Mouse (Mus musculus) frontal cortex, postnatal 25 days (tissue): ENCODE measurements around the gene Chd5.

ENCODE experiments used
- DNase-seq, 2 experiments: peaks; one replicate each; pipeline ENCODE4 v3.0.0; 2022; ENCODE audit warnings: low spot score in 2 of 2

Gene Chd5

DNA sequence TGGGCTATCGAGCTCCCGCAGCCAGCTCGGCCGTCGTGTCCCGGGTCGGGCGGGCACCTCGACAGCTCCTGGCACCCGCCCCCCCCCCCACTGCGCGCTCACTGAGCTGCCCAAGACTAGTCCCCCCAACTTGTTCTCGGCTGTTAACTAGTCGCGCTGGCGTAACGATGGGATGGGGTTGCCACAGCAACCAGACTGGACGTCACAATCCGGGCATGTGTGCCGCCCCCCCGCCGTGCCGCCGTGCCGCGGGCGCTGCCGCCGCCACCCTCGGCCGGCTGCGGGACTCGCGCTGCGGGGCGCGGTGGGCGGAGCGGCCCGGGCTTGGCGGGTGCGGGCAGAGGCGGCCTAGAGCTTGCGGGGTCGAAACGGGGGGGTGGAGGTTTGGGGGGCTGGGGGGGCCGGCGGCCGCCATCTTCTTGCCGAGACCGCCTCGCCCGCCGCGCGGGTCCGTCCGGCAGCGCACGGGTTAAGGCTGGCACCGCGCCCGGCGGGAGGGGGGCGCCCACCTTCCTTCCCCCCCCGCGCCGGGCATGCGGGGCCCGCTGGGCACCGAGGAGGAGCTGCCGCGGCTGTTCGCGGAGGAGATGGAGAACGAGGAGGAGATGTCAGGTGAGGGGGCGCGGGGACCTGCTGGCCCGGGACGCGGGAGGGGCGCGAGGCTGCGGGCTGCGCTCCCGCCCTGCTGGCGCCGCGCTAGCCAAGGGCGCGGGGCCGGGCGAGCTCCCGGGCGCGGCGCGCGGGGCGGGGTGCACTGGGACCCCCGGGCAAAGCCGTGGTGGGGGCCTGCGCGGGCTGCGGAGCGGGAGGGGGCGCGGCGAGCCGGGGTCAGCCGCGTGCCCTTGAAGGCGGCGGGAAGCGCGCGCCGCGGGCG is at the start of gene Chd5:
Gene Chd5 (plus strand): TSS at position 233 of the 874 bp plus-strand sequence.
- peak in 1 of 2 experiments; percentile 49 for DNase-seq

DNA sequence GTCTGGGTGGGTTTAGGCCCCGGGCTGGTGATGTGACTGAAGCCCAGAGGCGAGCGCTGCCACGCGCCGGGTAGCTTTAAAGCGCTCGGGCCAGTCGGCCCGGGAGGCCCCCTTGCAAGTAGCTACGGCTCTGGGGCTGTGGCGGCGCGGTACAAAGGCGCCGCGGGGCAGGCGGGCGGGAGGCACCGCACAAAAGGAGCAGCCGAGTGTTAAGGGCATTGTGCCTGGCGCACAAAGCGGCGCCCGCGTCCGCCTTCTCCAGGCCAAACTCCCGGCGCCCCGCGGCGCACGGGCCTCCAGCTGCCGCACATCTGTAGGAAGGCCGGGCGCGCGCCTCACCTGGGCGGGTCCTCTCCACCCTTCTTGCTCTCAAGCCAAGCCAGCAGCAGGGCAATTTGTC is 48.1 kb upstream of the Chd5 start:
- no peak for DNase-seq

DNA sequence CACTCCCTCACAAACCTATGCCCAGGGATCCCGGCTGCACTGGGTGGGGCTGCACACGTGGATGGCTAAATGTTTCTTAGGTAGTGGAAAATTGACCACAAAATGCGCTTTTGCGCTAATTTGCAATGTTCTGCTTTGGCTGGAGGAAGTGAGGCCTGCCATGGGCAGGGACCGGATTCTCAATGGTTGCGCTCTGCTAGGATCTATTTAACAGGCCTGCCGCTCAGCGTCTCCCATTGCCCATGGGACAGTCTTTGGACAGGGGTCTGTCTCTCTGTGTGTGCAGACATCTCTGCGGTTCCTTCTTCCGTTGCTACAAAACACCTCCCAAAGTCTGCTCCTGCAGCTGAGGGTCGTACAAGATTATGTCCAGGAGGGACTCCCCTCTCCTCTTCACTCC is 47.5 kb upstream of the Chd5 start:
- DNase-seq: no peak

DNA sequence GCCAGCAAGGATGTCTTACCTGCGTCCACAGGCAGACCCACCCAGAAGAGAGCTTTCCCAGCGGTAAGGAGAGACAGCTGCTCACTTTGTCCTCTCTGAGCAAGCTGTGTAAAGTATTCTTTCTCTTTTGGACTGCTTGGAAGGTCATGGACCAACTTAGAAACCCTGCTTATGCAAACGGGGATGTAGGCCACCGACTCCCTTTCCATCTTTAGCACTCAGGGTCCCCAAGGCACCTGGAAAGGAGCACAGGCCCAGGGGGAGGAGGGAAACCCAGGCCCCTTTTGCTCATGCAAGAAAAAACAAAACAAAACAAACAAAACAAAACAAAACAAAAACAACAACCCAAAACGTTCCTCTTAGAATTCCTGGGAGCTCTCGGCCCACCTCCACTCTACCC is 46.9 kb upstream of the Chd5 start, which contains the start of gene Hes3:
Gene Hes3 (minus strand): TSS at position 101 of the 400 bp plus-strand sequence.
- DNase-seq: no peak

DNA sequence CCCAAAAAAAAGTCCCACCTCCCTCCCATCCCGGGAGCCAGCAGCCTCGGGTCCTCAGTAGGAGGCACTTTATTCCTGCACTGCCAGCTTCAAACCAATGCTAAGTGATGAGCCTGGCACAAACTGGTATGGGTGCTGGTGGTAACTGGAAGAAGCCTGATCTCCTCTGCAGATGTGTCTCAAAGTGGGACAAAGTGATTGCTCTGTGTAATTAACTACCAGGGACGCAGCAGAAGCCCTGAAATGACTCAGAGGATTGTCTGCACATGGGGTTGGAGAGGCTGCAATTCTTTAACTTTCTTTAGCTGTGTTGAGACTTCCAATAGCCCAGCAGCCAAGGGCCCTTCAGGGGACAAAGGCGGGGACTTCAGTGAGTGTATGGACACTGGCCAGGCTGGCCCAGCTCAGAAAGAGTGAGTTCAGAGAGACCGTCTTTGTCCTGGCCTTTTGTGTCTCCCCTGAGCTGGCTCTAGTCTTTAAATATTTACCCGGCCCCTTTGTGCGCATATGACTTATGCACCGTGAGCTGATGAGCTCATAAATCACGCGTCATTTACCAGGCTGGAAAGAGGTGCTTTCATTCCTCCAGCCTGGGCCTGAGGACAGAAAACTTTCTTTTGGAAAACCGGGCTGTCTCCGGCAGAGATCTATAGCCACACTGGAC is 46.2 kb upstream of the Chd5 start:
- no peak for DNase-seq

DNA sequence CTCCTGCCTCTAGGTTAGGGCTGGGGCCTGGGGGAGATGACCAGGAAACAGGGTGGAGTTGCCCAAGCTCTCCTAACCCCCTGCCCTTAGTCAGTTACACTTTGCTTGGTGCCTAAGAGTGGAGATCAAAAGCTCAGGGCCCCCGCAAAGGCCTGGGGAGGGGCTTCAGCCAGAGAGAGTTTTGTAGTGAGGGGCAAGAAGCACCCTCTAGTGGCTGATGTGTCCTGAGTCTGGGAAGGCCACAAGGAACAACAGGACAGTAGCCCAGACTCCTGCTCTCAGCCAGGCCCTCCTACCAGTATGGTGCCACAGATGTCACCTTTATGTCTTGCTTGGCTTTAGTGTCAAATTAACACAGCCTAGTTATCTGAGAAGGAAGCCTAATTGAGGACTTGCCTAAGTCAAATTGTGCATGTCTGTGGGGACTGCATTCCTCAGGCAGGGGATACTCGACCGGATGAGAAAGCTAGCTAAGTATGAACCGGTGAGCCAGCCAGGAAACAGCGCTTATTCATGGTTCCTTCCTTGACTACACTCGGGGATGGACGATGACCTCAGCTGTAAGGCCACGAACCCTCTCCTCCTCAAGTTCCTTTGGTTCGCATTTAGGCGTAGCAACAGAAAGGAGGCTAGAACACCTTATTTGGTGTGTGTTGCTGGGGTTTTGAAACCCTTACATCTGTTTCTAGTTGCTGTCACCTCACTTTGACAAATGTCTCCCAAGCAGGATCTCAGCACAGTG is 44.1 kb upstream of the Chd5 start:
- no peak for DNase-seq

DNA sequence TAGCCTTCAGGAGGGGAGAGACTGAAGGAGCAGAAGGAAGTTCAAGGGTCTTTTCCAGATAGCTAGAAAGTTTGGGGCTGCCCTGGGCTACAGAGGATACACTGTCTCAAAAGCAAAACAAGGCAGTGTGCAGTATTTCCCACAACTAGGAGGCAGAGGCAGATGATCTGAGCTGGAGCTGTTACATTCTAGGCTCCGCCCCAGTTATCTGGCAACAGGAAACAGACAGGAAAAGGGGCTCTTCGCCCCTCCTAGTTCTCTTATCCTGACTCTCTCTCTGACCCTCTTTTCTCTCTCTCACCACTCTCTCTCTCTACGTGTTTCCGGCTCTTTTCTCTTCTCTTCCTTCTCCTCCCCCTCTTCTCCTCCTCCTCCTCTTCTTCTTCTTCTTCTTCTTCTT is 42.5 kb upstream of the Chd5 start:
- no peak for DNase-seq

DNA sequence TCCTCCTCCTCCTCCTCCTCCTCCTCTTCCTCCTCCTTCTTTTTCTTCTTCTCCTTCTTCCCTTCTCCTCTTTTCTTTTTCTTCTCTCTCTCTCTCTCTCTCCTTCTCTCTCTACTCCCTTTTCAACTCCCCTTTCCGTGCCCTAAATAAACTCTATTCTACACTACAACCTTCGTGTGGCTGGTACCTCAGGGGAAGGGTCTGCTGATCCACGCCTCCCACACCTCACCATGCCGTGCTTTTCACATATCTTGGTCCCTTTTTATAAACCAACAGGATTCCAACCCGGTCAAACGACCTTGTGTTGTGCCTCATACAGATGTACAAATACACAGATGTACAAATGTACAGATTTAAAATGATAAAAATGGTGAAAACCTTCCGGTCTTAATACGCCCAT is 42.1 kb upstream of the Chd5 start:
- no peak for DNase-seq

DNA sequence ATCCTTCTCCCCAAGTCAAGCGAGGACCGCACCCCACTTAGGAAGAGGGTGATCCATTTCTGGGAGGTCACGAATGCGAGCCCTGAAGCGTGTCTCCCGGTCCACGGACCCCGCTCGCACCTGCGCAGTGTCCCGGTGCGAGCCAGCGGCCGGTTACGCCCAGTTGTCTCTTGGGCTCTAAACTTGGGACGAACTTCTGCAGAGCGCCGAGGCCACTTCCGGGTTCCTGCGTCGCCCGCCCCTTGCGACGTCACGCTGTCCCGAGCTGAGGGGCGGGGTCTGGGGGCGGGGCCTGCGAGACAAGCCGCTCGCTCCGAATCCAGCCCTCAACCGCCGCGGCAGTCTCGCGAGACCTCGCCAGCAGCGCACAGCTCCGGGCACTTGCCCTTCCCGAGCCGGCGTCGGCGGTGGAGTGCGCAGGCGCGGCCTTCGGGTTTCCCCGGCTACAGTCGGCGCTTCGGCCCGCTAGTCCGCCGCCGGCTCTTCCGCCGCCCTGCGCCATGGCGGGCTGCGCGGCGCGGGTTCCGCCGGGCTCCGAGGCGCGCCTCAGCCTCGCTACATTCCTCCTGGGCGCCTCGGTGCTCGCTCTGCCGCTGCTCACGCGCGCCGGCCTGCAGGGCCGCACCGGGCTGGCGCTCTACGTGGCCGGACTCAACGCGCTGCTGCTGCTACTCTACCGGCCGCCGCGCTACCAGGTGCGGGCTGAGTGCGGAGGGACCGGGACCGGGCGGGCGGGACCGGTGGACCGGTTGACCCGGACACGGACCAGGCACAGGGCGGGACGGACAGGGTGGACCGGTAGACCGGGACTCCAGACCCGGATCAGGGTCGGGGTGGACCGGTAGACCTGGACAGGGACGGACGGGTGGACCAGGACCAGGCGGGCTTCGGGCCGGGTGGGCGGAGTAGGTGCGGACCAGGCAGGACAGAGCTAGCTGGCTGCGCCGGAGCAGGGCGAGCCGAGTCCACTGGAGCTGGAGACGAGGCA is 41.3 kb upstream of the Chd5 start, which contains the start of gene Icmt:
Gene Icmt (plus strand): TSS at position 354 of the 988 bp plus-strand sequence.
- peak; percentile 97 to 98 for DNase-seq

DNA sequence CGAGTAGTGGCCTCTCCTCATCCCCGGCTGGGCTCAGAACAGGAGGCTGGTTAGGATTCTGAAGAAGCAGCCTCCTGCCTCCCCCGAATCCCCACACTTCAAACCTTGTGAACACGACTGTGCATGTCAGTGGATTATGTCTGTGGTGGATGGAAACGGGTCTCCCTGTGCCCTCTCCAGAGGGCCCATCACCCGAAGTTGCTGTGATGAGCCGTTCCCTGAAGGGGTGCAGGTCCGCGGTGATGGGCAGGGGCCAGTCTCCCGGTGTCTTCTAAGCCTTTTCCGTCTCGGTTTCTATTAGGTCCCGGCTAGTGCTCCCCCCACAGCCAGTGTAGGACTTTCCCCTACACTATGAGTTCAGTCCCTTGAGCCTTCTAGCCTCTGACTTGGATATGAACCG is 39.6 kb upstream of the Chd5 start:
- no peak for DNase-seq

DNA sequence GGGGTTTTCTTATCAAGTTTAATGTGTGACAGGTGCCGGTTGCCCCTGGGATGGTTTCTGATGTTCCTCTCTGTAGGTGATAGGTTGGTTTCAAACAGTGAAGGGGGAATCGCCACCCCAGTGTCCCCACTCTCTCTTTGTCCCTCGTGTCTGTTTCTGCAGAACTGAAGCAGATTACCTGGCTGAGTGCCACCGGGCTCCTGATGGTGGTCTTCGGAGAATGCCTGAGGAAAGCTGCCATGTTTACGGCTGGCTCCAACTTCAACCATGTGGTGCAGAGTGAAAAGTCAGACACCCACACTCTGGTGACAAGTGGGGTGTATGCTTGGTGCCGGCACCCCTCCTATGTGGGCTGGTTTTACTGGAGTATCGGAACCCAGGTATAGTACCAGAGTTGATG is 38.1 kb upstream of the Chd5 start:
- DNase-seq: no peak

DNA sequence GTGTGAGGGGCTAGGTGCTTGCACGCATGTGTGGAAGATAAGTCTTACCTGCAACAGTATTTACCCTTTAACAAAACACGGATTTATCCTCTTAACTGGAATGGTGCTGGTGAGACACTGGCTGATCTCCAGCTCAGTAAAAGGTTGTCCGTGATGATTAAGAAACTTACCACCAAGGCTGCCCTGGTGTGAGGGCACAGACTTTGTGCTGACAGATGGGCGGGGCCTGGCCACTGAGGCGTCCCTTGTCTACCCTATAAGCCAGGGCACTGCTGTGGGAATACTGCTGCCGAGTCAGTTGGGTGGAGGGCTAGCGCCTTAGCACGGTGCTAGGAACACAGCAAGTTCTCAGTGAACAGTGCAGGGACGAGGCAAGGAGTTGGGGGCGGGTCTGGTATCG is 36.4 kb upstream of the Chd5 start:
- DNase-seq: no peak

DNA sequence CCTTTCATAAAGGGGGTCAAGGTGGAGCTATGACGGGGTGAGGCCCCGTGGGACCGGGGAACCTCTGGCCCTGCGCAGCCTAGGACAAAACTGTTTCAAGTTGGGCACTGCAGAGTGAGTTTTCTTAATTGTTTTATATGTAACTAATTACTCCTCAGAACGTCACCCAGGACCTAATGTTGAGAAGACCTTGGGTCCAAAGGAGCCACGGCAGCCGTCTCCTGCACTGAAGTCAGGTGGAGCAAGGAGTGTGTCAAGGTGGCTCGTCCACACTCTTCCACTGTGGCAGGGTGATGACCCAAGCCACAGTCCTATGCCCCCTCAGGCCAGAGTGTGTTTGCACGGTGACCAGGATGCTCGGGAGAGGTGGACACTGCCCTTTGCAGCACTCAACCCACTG is 35.3 kb upstream of the Chd5 start:
- no peak for DNase-seq

DNA sequence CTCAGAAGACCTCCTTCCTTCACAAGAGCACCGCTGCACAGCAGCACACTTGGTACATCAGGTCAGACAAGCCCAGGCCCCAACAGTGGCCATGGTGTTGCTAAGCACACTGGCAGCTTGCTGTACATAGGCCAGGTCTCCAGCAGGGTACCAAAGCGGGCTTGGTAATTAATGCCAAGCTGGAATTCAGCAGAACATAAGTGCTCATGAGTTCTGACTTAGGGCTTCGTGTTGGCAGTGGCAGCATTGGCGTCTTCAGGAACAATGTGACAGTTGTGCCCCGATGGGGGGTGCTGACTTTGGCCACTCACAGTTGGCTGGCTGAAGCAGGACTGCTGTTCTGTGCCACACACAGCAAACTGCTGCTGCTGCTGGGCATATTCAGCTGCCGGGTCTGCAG is 33.8 kb upstream of the Chd5 start:
- DNase-seq: no peak

DNA sequence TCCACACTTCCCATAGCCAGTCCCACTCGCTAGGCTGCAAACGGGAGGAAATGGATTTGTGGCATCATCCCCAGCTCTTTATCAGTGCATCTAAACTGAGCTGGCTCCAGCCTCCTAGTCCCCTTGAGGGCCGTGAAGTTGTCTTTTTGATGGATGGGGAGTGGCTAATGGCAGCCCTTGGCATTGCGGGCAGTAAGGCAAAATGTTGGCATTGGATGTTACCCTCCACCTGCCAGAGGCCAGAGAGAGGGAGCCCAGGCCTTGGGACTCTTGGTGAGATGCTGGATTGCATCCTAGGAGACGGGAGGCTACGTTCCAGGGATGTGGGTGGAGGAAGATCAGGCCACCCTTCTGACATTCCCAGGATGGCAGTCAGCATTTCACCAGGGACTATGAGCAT is 32.5 kb upstream of the Chd5 start:
- no peak for DNase-seq

DNA sequence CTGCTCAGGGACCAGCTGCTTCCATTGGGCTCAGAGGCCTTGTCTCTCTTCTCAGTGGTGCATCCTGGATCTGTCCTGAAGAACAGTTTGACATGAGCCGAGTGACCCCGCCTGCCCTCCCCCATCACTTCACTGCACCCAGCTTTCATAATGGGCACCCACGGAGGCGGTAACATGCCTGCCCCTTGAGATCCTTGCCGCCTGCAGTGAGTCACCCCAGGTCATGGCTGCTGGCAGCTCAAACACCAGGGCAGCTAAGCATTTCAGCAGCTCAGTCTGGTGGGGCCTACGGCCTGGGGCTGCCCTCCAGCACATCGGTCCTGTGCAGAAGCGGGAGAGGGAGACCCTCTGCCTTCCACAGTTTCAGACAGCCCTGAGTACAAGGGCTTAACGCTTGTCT is 30.9 kb upstream of the Chd5 start:
- no peak for DNase-seq

DNA sequence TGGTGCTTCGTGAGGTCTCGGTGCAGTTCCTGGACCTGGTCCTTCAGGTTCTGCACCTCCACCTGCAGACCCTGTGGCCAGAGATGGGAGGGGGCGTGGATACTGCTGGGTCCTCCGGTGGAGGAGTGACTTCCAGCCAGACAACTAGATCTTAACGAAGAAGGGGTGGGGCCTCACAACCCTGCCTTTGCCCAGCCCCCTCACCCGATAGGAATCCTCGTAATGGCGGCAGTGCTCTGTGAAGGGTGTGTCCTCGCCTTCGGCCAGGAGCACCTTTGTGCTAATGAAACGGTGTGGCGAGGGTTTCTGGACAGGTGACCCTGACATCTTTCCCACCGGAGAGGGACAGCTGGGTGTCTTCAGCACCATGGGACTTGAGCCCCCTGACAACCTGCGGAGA is 26.3 kb upstream of the Chd5 start:
- DNase-seq: no peak

DNA sequence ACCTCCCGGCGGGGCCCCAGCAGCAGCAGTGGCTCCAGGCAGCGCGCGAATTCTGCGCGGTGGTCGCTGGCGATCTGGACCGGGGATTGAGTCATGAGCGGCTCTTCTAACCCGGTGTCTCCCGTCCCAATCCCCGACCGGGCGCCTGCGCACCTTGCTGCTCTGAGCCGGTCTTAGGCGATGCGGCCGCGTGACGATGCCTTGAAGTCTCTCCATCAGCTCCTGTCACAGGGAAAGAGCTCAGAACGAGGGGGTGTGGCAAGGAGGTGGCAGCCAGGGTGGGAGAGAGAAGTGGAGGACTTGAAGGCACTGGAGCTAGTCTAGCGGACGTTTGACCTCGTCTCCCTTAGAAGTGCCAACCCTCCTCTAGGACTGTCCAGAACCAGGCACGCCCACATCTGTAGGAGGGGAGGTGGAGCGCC is 25.2 kb upstream of the Chd5 start:
- no peak for DNase-seq

DNA sequence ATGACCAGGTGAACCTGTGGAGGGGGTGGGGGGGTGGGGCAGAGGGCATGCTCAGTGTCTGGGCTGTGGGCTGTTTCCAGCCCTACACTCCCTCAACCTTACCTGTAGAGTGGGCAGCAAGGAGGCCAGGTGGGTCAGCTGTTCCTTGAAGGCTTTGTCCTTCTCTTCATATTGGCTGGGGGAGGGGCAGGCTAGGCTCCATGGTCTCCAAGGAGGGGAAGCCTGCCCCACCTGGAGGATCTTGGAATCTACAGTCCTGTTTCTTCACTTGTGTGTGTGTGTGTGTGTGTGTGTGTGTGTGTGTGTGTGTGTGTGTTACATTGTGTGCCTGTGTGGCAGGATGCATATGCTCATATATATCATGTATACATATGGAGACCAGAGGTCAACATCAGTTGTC is 24.5 kb upstream of the Chd5 start:
- DNase-seq: no peak

DNA sequence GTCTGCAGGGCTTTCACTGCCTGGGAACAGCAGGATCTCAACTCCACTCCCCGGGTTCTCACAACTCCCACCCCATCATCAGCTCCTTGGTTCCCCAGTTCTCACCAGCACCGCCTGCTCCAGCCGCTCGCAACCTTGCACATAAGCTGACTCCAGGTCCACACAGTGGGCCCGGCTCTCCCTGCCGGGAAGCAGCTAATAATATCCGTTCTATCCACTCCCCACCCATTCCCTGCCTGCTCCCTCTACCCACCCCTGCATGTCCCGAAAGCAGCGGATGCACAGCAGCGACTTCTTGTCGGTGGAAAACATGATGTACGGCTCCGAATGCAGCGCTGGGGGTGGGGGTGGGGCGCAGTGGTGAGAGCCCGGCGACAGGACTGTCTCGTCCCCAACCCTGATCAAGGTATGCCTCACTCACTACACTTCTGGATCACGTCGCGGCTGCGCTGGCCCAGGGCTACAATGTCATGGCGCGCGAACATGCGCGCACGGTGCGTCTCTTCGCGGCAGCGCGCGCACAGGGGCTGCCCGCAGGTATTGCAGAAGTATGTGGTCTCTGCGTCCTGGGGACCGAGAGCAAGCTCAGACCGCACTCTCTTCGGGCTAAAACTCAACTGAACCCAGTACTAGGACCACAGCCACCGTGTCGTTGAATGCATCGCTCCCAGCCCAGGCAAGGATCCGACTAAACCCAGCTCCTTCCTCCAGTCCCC is 22.8 kb upstream of the Chd5 start:
- DNase-seq: no peak

DNA sequence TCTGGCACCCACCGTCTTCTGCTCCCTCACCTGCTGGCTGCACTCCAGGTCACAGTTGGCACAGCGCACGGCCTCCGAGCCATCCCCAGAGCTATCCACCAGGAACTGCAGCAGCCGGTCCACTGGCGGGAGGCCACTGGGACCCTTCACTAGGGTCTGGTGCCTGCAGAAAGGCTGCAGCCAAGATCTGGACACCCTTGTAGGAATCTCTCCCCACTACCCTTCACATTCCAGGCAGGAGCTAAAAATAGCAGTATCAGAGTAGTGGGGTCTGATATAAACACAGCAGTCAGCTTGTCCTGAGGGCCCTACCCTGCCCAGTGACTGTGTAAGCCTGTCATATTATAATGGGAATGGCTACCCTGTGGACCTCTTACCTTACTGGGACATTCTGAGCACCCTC is 20.8 kb upstream of the Chd5 start:
- DNase-seq: no peak
